Mouse (Mus musculus) skeletal muscle tissue, adult 2 months (tissue): ENCODE data around the gene Cyp3a11.
"Not testable (repeated sequence)": the region's sequence is repeated elsewhere in the genome, so short reads cannot be mapped to it uniquely, and the experiment has no call there.

Experiments
- DNase-seq: peaks from one replicate; pipeline ENCODE4 v3.0.0-alpha.2; 2012; ENCODE audit warnings: low read depth, low spot score

The Cyp3a11 gene

DNA sequence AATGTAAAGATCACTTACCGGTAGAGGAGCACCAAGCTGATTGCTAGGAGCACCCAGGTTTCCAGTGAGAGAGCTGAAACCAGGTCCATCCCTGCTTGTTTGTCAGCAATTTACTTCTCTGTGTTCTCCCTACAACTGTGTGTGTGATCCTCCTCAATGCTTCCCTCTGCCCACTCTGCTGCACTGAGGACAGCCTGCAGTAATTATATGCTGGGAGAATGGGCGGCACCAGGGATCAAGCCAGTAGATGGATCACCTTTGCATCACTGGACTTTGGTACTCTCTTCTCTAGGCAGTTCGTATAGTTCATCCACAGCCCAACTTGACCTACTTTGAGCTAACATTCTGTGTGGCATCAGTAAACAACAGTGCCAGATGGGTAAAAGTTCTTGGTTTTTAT, at the start of gene Cyp3a11:
Gene Cyp3a11, minus strand, starts transcription at position 277 of the 400 bp plus-strand sequence.
- no peak for DNase-seq

DNA sequence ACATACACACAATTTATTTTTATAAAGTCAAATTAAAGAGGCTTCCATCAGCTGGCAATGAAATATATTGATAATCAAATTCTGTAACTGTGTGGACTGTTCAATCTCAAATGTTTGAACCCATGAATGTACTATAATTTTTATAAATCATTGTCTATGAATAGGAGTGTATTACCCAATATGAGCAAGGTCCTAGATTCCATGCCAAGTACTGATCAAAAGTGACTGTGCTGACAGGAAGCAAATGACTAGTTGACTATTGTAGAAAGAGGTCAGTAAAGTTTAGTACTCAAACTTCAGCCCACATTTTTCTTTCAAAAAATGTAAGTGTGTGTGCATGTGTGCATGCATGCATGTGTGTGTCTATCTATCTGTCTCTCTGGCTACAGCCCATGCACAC, 33.1 kb upstream of the Cyp3a11 start:
- DNase-seq, result no peak

DNA sequence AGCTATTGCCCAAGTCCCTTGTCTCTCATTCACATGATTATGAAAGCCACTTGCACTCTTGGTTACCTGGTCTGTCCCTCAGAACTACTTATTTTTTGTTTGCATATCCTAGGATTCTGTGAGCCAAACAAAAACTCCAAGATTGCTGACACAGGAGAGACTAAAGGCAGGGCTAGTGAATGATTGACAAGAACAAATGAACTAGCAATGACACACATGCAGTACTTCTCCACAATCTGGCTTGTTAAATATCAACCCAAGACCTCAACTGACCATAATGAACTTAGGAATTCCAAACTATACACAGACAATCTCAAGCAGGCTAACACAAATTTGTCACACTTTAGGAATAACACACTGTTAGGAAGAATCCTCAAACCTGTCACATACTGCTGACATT, 32.0 kb upstream of the Cyp3a11 start:
- no peak for DNase-seq

DNA sequence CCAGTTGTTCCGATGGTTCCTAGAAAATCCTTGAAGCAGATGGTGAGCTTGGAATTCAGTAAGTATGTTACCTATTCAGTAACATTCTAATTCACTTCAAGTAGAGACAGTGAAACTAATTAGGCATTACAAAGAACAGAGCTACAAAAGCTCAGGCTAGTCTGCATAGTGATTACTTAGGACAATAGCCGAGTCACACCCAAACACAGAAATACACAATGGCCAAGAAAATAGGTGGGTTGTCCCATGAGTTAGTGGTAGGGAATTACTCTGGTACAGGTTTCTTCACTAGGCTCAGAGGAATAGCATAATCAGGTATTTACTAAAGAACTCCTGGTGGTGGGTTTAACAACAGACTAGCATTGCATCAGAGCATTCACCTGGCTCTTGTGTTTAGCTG, 27.2 kb upstream of the Cyp3a11 start:
- DNase-seq, result not testable (repeated sequence)

DNA sequence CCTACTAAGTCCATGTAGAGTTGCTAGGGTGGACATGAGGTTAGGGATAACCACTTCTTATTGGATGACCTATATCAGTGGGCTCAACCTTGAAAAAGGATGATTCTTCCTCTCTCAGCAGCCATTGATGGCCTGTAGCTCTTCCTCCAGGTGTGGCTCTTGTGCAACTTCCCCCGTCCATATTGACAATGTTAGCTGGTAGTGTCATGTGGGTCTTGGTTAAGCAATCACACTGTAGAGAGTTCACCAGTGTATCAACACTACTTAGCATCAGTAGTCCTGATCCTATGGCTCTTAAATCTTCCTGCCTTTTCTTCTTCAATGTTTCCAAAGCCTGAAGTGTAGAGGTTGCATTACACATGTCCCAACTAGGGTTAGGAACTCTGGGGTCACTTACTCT, 24.8 kb upstream of the Cyp3a11 start:
- no peak for DNase-seq

DNA sequence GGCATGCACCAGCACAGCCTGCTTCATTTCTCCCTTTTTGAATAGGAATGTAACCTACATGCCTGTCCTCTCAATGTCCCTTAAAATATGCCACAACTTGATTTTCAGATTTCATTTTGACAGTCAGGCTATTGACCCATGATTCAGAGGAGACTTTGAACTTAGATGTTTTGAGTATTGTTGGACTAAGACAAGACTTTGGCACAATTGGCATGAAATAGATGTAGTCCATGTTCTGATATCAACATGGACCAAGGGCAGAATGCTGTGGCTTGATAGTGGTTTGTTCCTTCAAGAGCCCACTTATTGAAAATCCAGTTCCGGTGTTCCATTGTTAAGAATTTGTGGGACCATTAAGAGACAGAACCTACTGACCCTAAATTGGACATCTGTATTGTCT, 23.6 kb upstream of the Cyp3a11 start:
- DNase-seq, result no peak

DNA sequence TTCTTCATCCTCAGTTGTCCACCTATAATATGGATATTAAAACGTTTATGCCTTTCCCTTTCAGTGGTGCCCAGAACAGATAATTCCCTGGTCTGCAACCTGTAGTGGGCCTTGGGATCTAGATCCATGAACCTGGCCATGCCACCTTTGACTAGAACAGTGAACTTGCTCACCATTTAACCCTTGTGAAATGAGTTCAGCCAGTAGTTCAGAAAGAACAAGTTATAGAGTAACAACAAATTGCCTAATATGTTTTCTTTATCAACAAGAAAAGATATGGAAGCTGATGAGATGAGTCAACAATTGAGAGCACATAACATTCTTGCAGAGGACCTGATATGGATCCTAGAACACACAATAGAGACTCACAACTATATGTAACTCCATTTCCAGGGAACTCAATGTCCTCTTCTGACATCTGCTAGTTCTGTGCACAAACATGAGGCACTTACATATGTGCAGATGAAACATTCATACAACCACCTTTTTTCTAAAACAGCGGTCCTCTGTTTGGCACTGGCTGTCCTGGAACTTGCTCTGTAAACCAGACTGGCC, 20.7 kb upstream of the Cyp3a11 start:
- no peak for DNase-seq

DNA sequence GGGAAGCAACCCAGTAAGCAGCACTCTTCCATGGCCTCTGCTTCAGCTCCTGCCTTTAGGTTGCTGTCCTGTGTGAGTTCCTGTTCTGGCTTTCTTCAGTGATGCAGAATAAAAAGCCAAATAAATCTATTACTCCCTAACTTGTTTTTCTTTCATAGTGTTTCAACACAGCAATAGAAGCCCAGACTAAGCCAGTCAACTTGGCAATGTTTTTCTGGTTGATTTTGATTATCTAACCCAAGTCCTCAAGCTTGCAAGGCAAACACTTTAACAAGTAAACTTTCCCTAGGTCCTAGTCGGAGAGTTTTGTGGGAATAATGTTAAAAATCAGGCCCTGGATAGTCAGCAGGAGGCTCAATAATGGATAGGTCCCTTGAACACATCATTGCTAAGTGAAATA, 17.5 kb upstream of the Cyp3a11 start:
- DNase-seq, result no peak

DNA sequence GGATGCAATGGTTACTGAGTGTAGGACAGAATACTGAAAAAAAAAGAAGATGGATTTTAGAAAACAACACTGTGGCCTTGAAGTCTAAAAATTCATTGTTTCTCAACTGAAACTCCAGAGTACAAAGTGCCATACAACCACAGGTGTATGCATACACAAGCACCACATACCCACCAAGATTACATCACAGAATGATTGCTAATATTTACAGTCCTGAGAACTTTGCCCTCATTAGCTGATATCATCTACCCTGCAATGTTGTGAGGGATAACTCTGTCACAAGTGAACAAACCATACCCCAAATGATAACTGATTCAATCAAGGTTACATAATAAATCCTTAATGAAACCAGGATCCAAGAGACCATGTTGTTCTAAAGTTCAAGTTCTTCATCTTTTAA, 1.4 kb upstream of the Cyp3a11 start:
- DNase-seq, result no peak

DNA sequence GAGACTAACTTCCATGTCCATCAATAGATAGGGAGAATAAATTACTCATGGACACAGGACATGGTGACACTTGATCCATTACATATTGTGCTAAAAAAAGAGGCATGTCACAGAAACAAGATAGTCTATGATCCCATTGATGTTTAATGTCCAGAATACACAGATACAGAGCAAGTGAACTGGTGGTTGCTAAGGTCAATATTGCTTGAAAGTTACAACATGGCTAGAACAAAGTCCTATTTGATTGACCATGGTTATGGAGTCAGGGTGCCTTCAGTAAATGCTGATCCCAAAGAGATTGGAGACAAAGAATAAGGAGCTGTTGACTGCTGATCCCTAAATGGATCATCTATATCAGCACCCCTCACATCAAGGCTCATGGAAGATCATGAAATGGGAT, 12.3 kb downstream of the Cyp3a11 start:
- DNase-seq, result not testable (repeated sequence)

DNA sequence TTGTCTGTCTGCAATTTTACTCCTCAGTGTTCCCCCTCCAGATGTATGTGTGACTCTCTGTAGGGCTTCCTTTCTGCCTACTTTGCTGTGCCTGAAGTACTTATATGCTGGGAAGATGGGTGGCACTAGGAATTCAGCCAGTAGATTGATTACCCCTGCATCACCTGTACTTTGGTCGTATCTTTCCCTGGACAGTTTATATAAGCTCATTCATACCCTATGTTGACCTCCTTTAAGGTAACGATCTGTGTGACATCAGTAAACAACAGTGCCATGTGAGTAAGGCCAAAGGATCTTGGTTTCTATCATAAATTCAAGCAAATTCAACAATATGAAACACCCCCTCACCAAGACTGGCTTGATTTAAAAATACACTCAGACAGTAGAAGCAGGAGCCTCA, 74.0 kb downstream of the Cyp3a11 start, which contains the start of gene Cyp3a44:
Gene Cyp3a44, minus strand, starts transcription at position 79 of the 400 bp plus-strand sequence.
- DNase-seq, result not testable (repeated sequence)
